Mouse (Mus musculus): ENCODE measurements around the gene Dnajc17.
A peak's percentile ranks its signal among the peaks of the same experiment; 100 is the strongest.

The Dnajc17 gene

DNA sequence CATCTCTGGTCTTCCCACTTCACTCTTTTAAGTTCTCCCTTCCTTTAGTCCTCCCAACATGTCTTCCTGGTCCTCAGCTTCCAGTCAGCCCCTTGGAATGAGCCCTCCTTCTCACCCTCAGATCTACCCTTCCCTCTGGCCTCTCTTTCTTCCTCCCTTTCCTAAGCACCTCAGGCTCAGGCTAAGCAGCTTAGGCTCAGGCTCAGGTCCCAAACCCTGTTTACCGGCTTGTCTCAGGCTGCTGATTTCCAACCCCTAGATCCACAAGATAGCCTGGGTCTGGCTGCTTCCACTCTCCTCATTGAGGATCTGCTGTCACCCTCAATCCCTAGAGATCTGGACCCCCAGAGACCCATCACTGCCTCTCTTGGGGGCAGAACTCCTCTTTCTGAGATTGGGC lies 10.5 kb downstream of the Dnajc17 start:
- DNase-seq (ENCODE audit: low spot score): no peak

DNA sequence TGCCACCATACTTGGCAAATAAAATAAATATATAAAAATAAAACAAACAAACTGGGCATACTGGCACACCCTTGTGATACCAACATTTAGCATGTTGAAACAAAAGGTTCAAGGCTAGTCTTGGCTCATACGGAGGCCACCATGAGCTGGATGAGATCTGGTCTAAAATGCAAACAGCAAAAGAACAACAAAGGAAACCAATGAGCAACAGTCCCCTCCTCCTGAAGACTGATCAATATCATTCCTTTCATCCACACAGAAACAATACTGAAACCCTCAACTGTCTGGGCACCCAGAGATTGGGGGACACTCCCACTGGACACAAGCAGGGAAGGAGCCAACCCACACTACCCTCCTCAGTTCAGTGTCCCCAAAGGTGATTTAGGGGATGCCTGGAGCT lies 11.1 kb downstream of the Dnajc17 start:
- no peak for DNase-seq (ENCODE audit: low spot score)

DNA sequence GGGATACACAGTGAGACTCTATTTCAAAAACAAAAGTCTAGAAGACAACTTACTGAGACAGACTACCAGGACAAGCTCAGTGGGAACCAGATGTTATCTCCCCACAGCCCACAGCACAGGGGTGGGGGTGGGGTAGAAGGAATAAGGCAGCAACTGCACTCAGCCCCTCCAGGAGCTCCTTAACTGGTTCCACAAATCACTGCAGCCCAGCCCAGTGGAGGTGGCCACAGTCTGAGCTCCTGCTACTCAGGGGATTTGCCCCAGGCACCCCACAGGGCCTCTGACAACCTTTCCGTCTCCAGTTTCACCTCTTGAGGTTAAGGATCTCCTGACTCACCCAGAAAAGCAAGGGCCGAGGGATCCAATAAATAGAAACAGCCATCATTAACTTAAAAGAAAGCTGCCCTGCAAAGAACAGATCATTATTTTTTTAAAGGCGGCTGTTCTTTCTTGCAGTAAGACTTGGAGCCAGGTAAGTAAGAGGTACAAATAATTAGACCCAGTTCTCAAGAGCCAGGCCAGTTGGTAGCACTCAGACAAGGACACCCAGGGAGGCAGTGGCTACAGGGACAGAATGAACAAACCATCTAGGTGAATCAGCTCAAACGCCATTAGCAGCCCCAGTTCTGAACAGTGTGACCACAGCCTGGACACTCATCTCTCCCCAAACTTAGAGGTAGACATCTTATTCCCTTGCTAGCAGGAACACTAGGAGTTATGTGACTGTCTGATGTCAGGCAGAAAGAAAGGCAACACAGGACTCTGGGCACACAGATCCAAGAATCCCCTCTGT lies 12.1 kb downstream of the Dnajc17 start:
- DNase-seq (ENCODE audit: low spot score): no peak

DNA sequence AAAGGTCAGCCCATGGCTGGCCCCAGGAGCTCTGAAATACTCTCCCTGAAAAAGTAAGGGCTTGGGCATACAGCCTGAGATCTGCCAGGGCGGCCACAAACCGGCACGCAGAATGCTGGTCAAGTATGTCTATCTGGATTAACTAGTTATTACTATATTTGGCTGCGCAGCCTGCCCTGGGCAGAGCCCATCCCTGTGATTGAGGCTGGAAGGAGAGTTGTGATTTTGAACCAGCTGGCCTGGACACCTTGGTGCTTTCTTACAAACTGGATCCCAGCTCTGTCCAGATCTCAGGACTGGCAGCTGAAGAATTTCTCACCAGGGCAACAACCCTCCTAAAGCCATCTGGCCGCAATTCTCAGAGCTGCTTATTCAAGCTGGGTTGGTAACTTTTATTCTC lies 14.5 kb downstream of the Dnajc17 start:
- DNase-seq (ENCODE audit: low spot score): no peak

DNA sequence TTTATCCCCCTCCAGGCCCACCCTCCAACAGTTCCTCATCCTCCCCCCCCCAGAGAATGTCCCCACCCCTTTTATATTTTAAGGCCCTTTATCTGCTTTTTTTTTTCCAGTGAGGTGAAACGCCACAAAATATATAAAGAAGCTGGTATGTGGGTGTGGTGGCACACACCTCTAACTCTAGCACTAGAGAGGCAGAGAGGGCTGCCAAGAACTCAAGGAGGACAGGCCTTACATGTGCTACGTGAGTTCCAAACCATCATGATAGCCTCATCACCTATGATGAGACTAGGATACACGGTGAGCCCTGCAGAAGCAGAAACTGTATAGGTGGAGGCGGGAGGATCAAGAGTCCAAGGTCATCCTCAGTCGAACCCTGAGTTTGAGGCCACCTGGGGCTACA lies 17.6 kb downstream of the Dnajc17 start:
- no peak for DNase-seq (ENCODE audit: low spot score)

DNA sequence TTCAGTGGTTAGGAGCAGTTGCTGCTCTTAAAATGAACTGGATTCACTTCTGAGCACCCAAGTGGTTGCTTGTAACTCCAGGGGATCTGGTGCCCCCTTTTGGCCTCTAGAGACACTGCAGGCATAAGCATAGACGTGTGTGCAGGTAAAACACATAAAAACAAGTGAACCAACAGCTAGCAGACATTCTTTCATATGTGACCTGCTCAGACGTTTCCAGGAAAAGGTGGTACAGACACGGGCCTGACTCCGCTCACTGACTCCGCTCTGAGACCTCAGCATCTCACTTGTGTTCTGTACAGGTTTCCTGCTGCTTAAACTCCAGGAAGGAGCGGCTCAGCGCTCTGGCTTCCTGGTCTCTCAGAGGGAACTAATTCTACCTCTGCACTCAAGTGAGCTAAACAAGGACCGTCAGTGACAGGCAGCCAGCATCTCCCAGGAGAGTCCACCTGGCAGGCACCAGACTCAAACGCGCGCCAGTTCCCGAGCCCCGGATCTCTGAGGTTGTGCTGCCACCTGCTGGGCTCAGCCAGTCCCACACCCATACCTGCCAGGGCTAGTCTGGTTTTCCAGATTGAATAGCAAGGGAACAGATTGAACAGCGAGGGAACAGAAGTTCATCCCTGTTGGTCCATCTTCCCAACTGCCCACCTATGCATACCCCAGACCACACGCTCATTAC lies 19.4 kb downstream of the Dnajc17 start:
- peak; percentile 82 for DNase-seq (ENCODE audit: low spot score)

DNA sequence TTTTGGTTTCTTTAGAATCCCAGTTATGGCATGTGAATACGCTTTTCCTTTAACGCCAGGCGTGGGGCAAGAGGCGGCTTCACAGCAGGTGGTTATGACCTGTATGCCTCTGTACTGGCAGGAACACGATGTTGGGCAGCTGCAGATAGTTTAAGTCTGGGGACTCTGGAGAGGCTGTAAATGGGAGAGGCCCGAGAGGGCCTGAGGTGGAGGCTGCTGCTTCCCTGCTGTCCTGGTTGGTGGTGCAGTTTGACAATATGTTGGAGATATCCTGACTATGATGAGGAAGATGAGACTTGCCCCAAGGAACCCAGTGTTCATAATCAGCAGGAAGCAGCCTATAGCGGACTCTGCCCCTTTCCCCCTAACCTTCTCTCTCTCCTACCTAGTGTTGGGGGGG lies 25.7 kb downstream of the Dnajc17 start:
- no peak for DNase-seq (ENCODE audit: low spot score)

DNA sequence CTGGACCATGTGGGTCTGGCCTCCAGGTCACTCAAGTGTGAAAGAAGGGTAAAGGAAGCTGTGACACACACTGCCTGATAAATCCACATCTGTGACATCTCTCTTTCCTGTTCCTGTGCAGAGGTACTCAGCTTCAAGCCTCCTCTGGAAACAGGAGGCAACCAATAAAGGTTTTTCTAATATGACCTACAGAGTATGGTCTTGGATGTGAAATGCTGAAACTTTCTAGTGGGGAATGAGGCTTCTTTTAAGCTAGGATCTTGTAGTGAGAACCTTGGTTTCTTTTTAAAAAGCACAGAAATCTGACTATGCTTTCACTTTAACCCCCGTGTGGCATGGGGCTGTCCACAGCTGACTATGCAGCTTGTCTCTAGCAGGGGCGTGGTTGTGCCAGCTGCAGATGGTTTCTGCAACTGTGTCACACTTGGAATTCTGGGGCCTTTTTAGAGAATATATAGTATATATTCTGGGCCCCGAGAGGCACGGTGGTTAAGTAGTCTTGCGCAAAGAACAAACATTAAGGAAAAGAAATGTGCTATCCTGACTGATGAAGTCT lies 31.1 kb downstream of the Dnajc17 start:
- no peak for DNase-seq (ENCODE audit: low spot score)

DNA sequence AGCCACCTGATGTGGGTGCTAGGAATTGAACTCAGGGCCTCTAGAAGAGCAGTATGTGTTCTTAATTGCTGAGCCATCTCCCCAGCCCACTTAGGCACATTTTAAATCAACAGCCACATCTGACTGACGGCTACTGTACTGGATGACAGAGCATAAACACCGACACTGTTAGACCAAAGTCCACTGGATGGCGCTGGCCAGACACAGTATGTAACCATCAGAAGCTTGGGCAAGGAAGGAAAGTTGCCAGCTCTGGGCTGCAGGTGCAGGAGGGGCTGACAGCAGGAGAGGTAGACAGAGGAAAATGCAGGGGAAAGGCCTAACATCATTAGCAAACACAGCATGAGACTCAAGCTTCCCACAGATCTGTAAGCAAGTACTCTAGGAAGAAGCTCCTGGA lies 31.8 kb downstream of the Dnajc17 start:
- no peak for DNase-seq (ENCODE audit: low spot score)

DNA sequence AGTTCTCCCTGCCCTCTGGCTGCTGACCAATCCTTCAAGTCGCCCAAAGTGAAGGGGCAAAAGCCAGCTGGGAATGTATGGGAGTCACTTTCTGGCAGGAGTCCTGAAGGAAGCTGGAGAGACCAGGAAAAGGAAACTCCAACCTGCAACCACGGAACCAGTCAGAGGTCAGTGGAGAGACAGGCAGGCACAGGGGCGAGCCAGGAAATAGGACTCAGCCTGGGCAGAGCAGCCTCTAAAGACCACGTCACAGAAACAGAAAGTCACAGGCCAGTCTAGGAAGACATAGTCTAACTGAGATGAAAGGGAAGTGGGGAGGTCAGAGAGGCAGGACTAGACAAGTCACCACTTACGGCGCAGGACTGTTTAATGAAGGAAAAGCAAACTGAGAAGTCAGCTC lies 33.0 kb downstream of the Dnajc17 start:
- no peak for DNase-seq (ENCODE audit: low spot score)

DNA sequence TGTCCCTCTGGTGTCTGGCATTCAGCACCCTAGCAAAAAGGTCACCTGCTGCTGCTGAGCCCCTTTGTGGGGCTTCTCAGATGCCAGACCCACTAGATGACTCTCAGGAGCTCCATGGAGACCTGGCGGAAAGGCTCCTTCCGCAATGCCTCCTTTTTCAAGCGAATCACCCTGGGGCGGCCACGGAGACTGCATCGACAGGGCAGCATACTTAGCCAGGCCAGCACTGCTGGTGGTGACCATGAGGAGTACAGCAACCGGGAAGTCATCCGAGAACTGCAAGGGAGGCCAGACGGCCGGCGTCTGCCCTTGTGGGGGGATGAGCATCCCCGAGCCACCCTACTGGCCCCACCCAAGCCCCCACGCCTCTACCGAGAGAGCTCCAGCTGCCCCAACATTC lies 33.7 kb downstream of the Dnajc17 start:
- DNase-seq (ENCODE audit: low spot score): no peak

DNA sequence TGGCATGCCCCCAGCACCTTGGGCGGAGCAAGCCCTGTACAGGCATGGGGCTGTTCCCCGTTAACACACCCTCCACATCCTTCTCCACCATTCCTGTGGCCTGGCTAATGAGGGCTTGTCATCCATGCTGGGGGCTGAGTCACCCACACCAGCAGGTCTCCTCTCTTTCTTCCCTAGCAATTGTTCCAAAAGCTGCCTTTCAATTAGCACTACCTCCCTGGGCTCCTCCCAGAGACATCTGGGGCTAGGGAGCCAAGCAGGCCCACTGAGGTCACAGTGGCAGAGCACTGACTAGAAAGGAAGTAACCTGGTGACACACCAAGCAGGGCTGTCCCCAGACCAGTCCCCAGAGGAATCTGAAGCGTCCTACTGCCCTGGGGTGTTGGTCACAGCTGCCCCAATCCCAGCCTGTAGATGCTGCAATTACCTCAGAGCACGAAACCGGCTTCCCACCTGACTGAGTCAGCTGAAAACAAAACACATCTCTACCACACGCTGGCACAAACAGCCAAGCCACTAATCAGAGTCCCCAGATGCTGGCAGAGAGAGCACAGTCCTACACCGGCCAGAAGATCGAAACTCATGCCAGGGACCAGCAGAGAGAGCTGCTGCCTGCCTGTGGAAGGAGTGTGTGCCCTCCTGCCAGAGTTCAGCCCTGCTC lies 34.5 kb downstream of the Dnajc17 start, which contains the start of gene Gm14137:
Gene Gm14137, plus strand, starts transcription at position 519 of the 661 bp plus-strand sequence.
- DNase-seq (ENCODE audit: low spot score): no peak

DNA sequence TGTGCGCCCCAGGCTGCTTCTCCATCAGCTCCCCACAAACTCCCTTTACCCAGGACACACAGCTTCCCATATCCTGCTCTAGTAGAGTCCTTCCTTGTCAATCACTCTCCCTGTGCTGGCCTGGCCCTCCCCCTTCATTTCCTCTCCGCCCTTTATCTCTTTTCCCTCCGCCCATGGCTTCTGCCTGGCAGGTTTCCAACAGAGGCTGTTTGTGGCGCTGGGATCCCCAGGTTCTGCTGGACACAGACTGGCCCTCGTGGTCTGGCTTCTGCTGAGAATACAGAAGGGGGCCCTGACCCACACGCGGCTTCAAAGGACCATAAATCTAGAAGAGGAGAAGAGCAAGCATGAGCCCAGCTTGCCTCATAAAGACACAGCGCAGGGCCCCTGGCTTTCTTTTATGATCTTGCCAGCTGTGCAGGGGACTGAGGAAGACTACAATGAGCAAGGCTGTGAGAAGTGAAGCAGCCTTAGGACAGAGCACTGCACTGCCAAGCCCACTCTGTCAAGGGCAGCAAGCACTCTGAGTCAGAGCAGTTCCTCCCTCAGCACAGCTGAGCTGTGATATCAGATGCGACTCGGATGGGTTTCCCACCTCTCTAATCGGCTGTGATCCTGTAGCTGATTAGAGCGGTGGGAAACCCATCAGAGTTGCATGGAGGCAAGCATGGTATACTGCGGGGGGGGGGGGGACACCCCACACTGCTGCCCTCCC lies 35.6 kb downstream of the Dnajc17 start:
- DNase-seq (ENCODE audit: low spot score): peak; percentile 61

DNA sequence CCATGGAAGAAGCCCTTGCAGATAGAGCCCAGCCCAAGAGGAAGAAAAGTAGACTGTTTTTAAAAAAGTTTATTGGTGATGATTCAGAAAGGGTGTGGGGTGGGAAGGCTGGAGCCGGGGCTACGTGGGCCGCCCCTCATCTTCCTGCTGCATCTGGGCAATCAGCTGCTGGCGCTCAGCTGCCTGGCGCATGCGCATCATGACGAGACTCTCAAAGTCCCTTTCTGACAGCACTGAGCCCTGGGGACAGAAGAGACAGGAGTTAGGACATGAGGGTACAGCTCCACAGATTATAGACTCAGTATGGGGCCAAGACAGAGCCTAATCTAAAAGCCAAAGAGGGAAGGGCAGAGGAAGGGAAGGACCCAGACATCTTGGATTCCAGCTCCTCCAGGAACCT lies 36.1 kb downstream of the Dnajc17 start:
- DNase-seq (ENCODE audit: low spot score): no peak

DNA sequence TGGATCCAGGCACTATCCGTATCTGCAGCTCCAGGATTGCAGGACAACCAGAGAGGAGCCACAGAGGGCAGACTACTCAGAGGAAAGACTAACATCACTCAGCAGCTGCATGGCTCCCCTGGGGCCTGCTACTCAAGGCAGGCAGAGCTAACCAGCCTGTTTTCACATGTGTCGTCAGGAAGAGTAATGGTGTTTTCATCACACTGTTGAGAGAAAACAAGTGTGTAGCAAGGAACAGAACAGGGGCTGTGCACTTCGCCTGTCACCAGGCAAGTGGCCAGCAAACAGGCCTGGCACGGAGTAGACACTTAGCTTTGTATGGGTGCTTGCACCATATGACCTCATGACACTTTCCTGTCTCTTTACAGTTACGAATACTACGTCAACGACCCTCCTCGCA lies 37.0 kb downstream of the Dnajc17 start:
- no peak for DNase-seq (ENCODE audit: low spot score)

DNA sequence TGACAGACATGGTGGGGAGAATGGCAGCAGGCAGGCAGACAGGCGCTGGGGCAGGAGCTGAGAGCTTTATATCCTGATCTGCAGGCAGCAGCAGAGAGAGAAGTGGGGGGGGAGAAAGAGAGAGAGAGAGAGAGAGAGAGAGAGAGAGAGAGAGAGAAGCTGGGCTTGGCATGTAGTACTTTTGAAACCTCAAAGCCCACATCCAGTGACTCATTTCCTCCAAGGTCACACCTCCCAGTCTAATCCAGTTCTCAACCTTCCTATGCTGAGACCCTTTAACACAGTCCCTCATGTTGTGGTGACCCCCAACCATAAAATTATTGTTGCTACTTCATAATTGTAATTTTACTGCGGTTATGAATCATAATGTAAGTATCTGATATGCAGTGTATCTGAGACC lies 38.3 kb downstream of the Dnajc17 start:
- no peak for DNase-seq (ENCODE audit: low spot score)

DNA sequence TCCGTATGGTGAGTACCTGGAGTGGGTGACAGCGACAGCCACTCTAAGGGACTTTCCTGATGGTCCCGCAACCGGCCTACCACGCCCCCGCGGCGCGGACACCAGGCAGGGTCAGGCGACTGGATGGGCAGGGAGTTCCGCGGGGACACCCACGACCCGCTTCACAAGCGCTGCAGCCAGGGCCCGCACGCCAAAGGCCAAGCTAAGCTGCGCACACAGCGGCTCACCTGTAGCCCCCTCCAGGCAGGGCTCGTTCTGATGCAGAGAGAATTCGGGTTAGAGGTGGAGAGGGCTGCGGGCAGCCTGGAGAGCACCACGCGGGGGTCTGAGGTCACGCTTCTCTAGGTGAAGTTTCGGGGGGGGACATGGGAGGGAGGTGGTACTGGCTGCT lies 40.7 kb downstream of the Dnajc17 start:
- DNase-seq (ENCODE audit: low spot score): no peak

DNA sequence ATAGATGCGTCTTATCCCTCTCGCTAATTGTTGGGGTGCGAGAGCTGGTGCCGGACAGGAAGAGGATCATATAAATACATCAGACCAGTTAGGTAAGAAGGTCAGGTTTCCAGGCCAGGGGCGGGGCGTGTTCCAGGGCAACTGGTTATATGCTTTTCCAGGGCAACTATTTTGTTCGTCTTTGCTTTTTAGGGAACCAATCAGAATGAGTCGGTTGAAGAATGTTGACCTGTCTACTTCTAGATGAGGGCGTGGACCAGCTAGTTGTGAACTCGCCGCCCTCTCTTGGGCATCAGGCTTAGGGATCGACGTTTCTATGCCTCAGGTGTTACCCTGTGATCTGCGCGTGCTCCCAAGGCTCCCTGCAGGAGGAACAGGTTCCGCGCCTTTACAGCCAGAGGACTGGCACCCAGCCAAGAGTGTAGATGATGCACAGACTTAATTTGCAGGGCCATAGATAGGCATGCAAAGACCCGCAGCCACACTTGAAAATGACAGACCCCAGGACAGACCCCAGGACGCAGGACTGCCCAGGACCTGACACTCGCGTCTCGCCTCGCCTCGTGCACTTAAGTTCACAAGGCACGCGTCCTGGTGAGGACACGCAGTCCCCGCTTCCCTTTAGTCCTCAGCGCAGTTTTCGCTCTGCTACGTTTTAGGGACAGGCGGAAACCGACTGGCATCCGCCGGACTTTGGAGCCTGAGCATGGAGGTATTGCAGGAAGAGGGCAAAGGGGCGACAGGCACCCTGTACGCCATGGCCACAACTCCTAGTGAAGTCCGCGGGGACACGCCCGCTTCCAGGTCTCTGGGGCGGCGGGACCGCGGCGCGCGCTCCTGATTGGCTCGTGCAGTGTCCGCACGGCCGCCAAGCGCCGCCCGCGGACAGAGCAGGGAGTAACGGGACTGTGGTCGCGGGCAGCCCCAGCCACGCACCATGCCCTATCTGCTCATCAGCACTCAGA lies 41.4 kb downstream of the Dnajc17 start, which contains the start of gene Gchfr:
Gene Gchfr, plus strand, starts transcription at position 873 of the 965 bp plus-strand sequence.
- DNase-seq (ENCODE audit: low spot score): peak; percentile 72

DNA sequence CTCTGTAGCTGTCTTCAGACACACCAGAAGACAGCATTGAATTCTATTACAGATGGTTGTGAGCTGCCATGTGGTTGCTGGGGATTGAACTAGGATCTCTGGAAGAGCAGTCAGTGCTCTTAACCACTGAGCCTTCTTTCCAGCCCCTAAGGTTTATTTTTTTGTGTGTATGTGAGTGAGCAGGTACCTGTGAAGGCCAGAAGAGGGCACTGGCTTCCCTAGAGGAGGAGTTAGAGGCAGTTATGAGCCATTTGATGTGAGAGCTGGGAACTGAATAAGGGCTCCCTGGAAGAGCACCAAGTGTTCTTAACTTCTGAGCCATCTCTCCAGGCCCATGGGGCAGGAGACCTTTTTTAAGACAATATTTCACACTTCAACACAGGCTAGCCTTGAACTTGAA lies 43.2 kb downstream of the Dnajc17 start:
- DNase-seq (ENCODE audit: low spot score): no peak

DNA sequence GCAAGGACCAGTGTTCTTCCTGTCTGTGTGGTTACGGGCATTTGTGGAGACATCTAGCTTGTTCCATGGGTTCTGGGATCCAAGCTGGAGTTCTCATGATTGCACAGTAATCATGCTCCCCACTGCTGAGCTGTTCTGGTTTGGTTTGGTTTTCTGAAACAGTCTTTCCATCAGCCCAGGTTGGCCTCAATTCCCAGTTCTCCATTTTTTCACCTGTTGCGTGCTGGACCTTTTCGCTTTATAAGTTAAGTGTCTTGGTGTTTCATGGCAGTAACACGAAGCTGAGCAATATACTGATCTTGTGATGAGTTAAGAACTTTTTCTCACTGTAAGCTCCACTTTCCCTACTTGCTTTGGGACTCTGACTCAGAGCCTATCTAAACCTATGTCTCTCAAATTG lies 44.6 kb downstream of the Dnajc17 start:
- no peak for DNase-seq (ENCODE audit: low spot score)

DNA sequence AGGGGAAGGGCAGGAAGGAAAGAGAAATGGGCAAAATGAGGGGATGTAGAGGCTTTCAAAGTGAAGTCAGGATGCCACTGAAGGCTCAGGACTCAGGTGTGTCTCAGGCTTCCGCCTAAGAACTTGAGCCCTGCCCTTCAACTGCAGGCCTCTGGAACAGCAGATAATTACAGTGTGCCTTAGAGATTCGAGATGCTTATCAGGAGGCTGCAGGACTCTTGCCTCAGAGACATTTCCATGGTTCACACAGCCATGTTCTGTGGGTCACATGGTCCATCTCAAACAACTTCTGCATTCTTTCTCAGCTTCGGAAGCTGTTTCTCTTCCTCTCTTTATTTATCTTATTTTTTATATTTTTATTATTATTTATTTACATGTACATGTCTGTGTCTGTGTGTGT lies 45.5 kb downstream of the Dnajc17 start:
- DNase-seq (ENCODE audit: low spot score): no peak
